Mouse (Mus musculus): ENCODE data around the gene Cdyl. TPM values are rescaled to one million over a fixed set of nuclear protein-coding genes. Genes with fewer than 3 reads are reported as not detected.

Gene Cdyl
- polyA plus RNA-seq, 1 experiment: 8.3 TPM

DNA sequence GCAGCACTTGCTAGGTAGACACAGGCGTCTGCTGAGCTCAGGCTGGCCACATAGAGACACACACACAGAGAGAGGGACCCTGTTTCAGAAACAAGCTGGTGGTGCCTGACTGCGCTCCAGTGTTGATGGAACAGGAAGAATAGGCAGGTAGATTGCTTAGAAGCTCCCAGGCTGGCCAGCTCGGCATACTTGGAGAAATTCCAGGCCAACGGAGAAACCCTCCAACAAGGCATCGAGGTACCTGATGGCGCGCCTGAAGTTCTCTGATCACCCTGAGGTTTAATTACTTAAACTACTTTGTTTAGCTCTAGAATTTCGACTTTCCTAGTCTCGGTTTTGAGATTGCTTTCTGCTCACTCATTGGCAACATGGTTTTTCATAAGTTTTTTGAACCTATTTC lies 110.8 kb downstream of the Cdyl start:
- peaks cover 12% of the 10 kb centered on the region for H3K4me1 ChIP-seq (ENCODE audit: control insufficient read depth, insufficient read depth, low read length)
- no peak for TF ChIP-seq CTCF (IDR thresholded peaks at IDR 0.05; ENCODE audit: borderline replicate concordance, insufficient read depth, low read depth, low read length)
- TF ChIP-seq POLR2A (IDR thresholded peaks at IDR 0.05; ENCODE audit: borderline replicate concordance, insufficient read depth, low read length): no peak
- WGBS: 52% methylated on average over 9 of the region's 9 CpGs
- peak; percentile 38 to 59 for DNase-seq
- H3K4me3 ChIP-seq (replicated peaks; ENCODE audit: insufficient read depth, low read depth, low read length): no peak overlapping the region
- no peaks in the 10 kb centered on the region for H3K27me3 ChIP-seq (ENCODE audit: control insufficient read depth, insufficient read depth, low read length)
- H3K27ac ChIP-seq (ENCODE audit: insufficient read depth, low read length): no peak overlapping the region

DNA sequence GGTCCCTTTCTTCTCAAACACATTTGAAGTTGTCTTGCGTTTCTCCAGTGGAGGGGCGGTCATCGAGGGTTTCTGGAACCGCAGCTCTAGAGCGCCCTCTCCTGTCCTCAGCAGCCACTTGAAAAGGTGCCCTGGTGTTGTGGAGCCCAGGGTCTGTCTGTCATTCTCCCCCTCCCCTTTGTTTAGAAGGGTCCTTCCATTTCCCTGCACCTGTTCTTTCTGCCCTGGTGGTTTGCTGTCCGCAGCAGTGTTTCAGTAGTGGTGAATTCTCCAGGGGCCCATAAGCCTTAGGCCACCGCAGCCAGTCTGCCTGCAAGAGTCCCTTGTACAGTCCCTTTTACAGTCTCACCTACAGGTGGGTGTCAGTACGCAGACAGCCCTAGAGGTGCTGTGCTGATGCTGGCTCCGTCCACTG lies 112.3 kb downstream of the Cdyl start:
- H3K27ac ChIP-seq (ENCODE audit: insufficient read depth, low read length): no peak overlapping the region
- no peak overlapping the region for H3K4me3 ChIP-seq (replicated peaks; ENCODE audit: insufficient read depth, low read depth, low read length)
- no peaks in the 10 kb centered on the region for H3K27me3 ChIP-seq (ENCODE audit: control insufficient read depth, insufficient read depth, low read length)
- DNase-seq: peak; percentile 38 to 53
- peaks cover 10% of the 10 kb centered on the region for H3K4me1 ChIP-seq (ENCODE audit: control insufficient read depth, insufficient read depth, low read length)
- TF ChIP-seq CTCF (IDR thresholded peaks at IDR 0.05; ENCODE audit: borderline replicate concordance, insufficient read depth, low read depth, low read length) (peak; percentile 55; the same call in 1 of the 2 replicates), POLR2A (IDR thresholded peaks at IDR 0.05; ENCODE audit: borderline replicate concordance, insufficient read depth, low read length) (no peak)
- 70% methylated on average over 9 of the region's 9 CpGs for WGBS

- WGBS: 38% methylated on average over 7 of the region's 7 CpGs
- TF ChIP-seq POLR2A (IDR thresholded peaks at IDR 0.05; ENCODE audit: borderline replicate concordance, insufficient read depth, low read length) (no peak), CTCF (IDR thresholded peaks at IDR 0.05; ENCODE audit: borderline replicate concordance, insufficient read depth, low read depth, low read length) (peak; percentile 63)
Measured at GRCm38 (mm10) chr13:35773763-35774162, 114.1 kb downstream of the Cdyl start.

DNA sequence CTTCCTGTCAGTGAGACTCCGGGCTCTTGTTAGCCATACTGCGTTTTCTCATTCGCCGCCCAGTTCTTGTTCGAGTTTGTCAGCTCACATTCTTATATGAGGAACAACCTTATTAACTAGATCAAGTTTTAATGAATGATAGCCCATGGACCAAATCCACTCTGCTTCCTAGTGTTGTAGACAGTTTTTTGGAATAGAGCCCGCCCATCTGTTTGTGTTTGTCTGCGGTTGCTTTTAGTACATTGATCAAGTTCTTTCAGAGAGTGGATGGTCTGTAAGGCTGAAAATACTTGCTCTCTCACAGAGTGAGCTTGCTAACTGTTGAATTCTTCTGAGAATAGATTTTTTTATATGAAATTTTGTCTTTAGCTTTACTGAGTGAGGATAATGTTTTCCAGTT lies 116.5 kb downstream of the Cdyl start:
- no peaks in the 10 kb centered on the region for H3K27me3 ChIP-seq (ENCODE audit: control insufficient read depth, insufficient read depth, low read length)
- WGBS: 45% methylated on average over 7 of the region's 7 CpGs
- peak in 1 of 2 experiments; percentile 54 for DNase-seq
- no peak overlapping the region for H3K4me3 ChIP-seq (replicated peaks; ENCODE audit: insufficient read depth, low read depth, low read length)
- peaks cover 10% of the 10 kb centered on the region for H3K4me1 ChIP-seq (ENCODE audit: control insufficient read depth, insufficient read depth, low read length)
- TF ChIP-seq POLR2A (IDR thresholded peaks at IDR 0.05; ENCODE audit: borderline replicate concordance, insufficient read depth, low read length) (no peak), CTCF (IDR thresholded peaks at IDR 0.05; ENCODE audit: borderline replicate concordance, insufficient read depth, low read depth, low read length) (no peak)
- no peak overlapping the region for H3K27ac ChIP-seq (ENCODE audit: insufficient read depth, low read length)

More at GRCm38 (mm10) chr13:35773763-35774162, 114.1 kb downstream of the Cdyl start:
- Histone ChIP-seq H3K4me1 (ENCODE audit: control insufficient read depth, insufficient read depth, low read length) (peaks cover 10% of the 10 kb centered on the region), H3K4me3 (replicated peaks; ENCODE audit: insufficient read depth, low read depth, low read length) (no peak overlapping the region), H3K27ac (ENCODE audit: insufficient read depth, low read length) (no peak overlapping the region), H3K27me3 (ENCODE audit: control insufficient read depth, insufficient read depth, low read length) (no peaks in the 10 kb centered on the region)
- peak; percentile 44 to 53 for DNase-seq

DNA sequence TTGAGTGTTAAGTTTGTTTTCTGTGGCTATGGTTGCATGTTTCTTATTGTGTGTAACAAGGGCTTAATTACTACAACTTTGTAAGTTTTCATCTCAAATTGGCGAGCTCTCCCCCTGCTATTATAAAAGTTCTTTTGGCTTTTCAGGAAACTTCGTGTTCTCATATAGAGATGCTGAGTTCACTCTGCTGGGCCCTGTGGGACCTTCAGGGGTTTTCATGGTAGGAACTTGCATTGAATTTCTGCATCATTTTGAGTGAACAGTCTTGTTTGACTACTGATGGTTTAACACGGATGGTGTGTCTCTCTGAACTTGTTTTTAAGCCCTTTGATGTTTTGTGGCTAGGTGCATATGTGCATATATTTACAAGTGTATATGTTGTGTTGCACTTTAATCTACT lies 121.1 kb downstream of the Cdyl start:
- no peak for DNase-seq
- TF ChIP-seq CTCF (IDR thresholded peaks at IDR 0.05; ENCODE audit: borderline replicate concordance, insufficient read depth, low read depth, low read length) (no peak), POLR2A (IDR thresholded peaks at IDR 0.05; ENCODE audit: borderline replicate concordance, insufficient read depth, low read length) (no peak)
- Histone ChIP-seq H3K27me3 (ENCODE audit: control insufficient read depth, insufficient read depth, low read length) (no peaks in the 10 kb centered on the region), H3K4me1 (ENCODE audit: control insufficient read depth, insufficient read depth, low read length) (peaks cover 3% of the 10 kb centered on the region; the same call in 1 of the 2 replicates), H3K4me3 (replicated peaks; ENCODE audit: insufficient read depth, low read depth, low read length) (no peak overlapping the region), H3K27ac (ENCODE audit: insufficient read depth, low read length) (no peak overlapping the region)
- WGBS: 89% methylated on average over 3 of the region's 3 CpGs

- Histone ChIP-seq H3K4me1 (ENCODE audit: control insufficient read depth, insufficient read depth, low read length) (no peaks in the 10 kb centered on the region), H3K27ac (ENCODE audit: insufficient read depth, low read length) (no peak overlapping the region), H3K27me3 (ENCODE audit: control insufficient read depth, insufficient read depth, low read length) (no peaks in the 10 kb centered on the region), H3K4me3 (replicated peaks; ENCODE audit: insufficient read depth, low read depth, low read length) (no peak overlapping the region)
- TF ChIP-seq POLR2A (IDR thresholded peaks at IDR 0.05; ENCODE audit: borderline replicate concordance, insufficient read depth, low read length): no peak
- no peak for TF ChIP-seq CTCF (IDR thresholded peaks at IDR 0.05; ENCODE audit: borderline replicate concordance, insufficient read depth, low read depth, low read length)
- 51% methylated on average over 3 of the region's 3 CpGs for WGBS
- DNase-seq: peak in 1 of 2 experiments; percentile 29
Measured at GRCm38 (mm10) chr13:35781755-35782154, 122.1 kb downstream of the Cdyl start.

- H3K27me3 ChIP-seq (ENCODE audit: control insufficient read depth, insufficient read depth, low read length): no peaks in the 10 kb centered on the region
- TF ChIP-seq CTCF (IDR thresholded peaks at IDR 0.05; ENCODE audit: borderline replicate concordance, insufficient read depth, low read depth, low read length) (peak; percentile 78), POLR2A (IDR thresholded peaks at IDR 0.05; ENCODE audit: borderline replicate concordance, insufficient read depth, low read length) (no peak)
- peak; percentile 42 to 54 for DNase-seq
- 79% methylated on average over 2 of the region's 2 CpGs for WGBS
- H3K27ac ChIP-seq (ENCODE audit: insufficient read depth, low read length): no peak overlapping the region
- H3K4me3 ChIP-seq (replicated peaks; ENCODE audit: insufficient read depth, low read depth, low read length): no peak overlapping the region
- no peaks in the 10 kb centered on the region for H3K4me1 ChIP-seq (ENCODE audit: control insufficient read depth, insufficient read depth, low read length)
Measured at GRCm38 (mm10) chr13:35782949-35783348, 123.3 kb downstream of the Cdyl start.

- 83% methylated on average over 6 of the region's 6 CpGs for WGBS
- H3K4me1 ChIP-seq (ENCODE audit: control insufficient read depth, insufficient read depth, low read length): no peaks in the 10 kb centered on the region
- no peak for DNase-seq
Measured at GRCm38 (mm10) chr13:35783576-35783975, 123.9 kb downstream of the Cdyl start.

More at GRCm38 (mm10) chr13:35783576-35783975, 123.9 kb downstream of the Cdyl start:
- Histone ChIP-seq H3K27ac (ENCODE audit: insufficient read depth, low read length) (no peak overlapping the region), H3K27me3 (ENCODE audit: control insufficient read depth, insufficient read depth, low read length) (no peaks in the 10 kb centered on the region), H3K4me3 (replicated peaks; ENCODE audit: insufficient read depth, low read depth, low read length) (no peak overlapping the region)
- no peak for TF ChIP-seq CTCF (IDR thresholded peaks at IDR 0.05; ENCODE audit: borderline replicate concordance, insufficient read depth, low read depth, low read length)
- TF ChIP-seq POLR2A (IDR thresholded peaks at IDR 0.05; ENCODE audit: borderline replicate concordance, insufficient read depth, low read length): no peak

All from cerebellum, adult 2 months (tissue).